Mouse (Mus musculus): ENCODE measurements at regions not wholly inside any gene's neighbourhood (a gene's known extent, or its start where the extent isn't known, plus 50 kb on each side); places are given as distances from the start of the nearest gene placed in this dataset.

- no peak for TF ChIP-seq ZNF384 (IDR thresholded peaks at IDR 0.05; ENCODE audit: low read depth, low read length)
- TF ChIP-seq CTCF (IDR thresholded peaks at IDR 0.05 in 2 of 3, conservative IDR thresholded peaks at IDR 0.05 in 1 of 3; ENCODE audit: control insufficient read depth in 1 of 3, insufficient read depth in 1 of 3, low read depth in 2 of 3, low read length in 3 of 3, poor library complexity in 1 of 3, severe bottlenecking in 1 of 3), result no peak
These were observed 142.9 kb upstream of the Gpc5 start for GRCm38 (mm10) chr14:114949156-114949496.
